Mouse (Mus musculus): Measurements from ENCODE around the gene Ccer2. TPM values are rescaled to one million over a fixed set of nuclear protein-coding genes. Genes with fewer than 3 reads are reported as not detected.

The Ccer2 gene
- polyA plus RNA-seq, 1 experiment from 2014 or later = not detected

- Histone ChIP-seq H3K27ac (no peak overlapping the region), H3K9ac (no peak overlapping the region), H3K4me2 (no peak overlapping the region), H3K36me3 (replicated peaks) (peaks cover 30% of the 10 kb centered on the region), H3K4me1 (peaks cover 3% of the 10 kb centered on the region; the same call in 1 of the 2 replicates), H3K9me3 (no peaks in the 10 kb centered on the region), H3K27me3 (no peaks in the 10 kb centered on the region), H3K4me3 (replicated peaks) (no peak overlapping the region)
- ATAC-seq (ENCODE audit: low FRiP score) = no peak
- WGBS = 83% methylated on average over 7 of the region's 7 CpGs
Observed at GRCm38 (mm10) chr7:28780857-28781256, 24.9 kb downstream of the Ccer2 start.

- H3K27ac ChIP-seq = no peak overlapping the region
- no peak for ATAC-seq (ENCODE audit: low FRiP score)
- peaks cover 34% of the 10 kb centered on the region for H3K36me3 ChIP-seq (replicated peaks)
- H3K4me1 ChIP-seq = peaks cover 3% of the 10 kb centered on the region; the same call in 1 of the 2 replicates
- no peak overlapping the region for H3K4me2 ChIP-seq
- no peak overlapping the region for H3K9ac ChIP-seq
- 91% methylated on average over 8 of the region's 8 CpGs for WGBS
- H3K9me3 ChIP-seq = no peaks in the 10 kb centered on the region
- H3K4me3 ChIP-seq (replicated peaks) = no peak overlapping the region
- no peaks in the 10 kb centered on the region for H3K27me3 ChIP-seq
Observed at GRCm38 (mm10) chr7:28781261-28781663, 25.3 kb downstream of the Ccer2 start.

- Histone ChIP-seq H3K36me3 (replicated peaks) (peaks cover 29% of the 10 kb centered on the region), H3K27me3 (no peaks in the 10 kb centered on the region), H3K4me1 (peaks cover 2% of the 10 kb centered on the region; the same call in 1 of the 2 replicates), H3K27ac (no peak overlapping the region), H3K4me3 (replicated peaks) (no peak overlapping the region), H3K9ac (no peak overlapping the region), H3K9me3 (no peaks in the 10 kb centered on the region), H3K4me2 (no peak overlapping the region)
- ATAC-seq (ENCODE audit: low FRiP score) = no peak
- WGBS = 80% methylated on average over 5 of the region's 5 CpGs
Observed at GRCm38 (mm10) chr7:28785161-28785560, 29.2 kb downstream of the Ccer2 start.

DNA sequence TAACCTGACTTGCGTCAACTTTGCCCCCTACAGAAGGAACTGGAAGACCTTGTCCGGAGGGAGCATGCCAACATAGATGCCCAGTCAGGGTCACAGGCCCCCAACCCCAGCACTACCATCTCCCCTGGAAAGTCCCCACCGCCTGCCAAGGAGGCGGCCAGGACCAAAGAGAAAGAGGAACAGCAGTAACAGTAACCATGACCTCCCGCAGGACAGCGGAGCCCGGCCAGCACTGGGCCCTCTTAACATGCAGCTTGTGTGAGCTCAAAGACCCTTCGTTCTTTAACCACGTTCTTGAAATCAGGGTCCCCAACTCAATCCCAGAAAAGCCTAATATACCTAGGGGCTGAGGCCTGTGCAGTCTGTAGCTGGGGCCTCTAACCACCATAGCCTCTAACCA, 31.9 kb downstream of the Ccer2 start:
- H3K27ac ChIP-seq = no peak overlapping the region
- 92% methylated on average over 9 of the region's 9 CpGs for WGBS
- H3K4me2 ChIP-seq = no peak overlapping the region
- H3K4me1 ChIP-seq = no peaks in the 10 kb centered on the region
- H3K9me3 ChIP-seq = no peaks in the 10 kb centered on the region
- ATAC-seq (ENCODE audit: low FRiP score) = no peak
- no peak overlapping the region for H3K4me3 ChIP-seq (replicated peaks)
- H3K27me3 ChIP-seq = no peaks in the 10 kb centered on the region
- no peak overlapping the region for H3K9ac ChIP-seq
- H3K36me3 ChIP-seq (replicated peaks) = peaks cover 26% of the 10 kb centered on the region

GRCm38 (mm10) chr7:28788307-28789195, 32.6 kb downstream of the Ccer2 start, which contains the start of gene Rinl:
Gene Rinl (plus strand): TSS chr7:28788969.
- H3K9me3 ChIP-seq = no peaks in the 10 kb centered on the region
- H3K27ac ChIP-seq = no peak within 1 kb of the TSS
- no peak within 1 kb of the TSS for H3K4me2 ChIP-seq
- no peak within 1 kb of the TSS for H3K9ac ChIP-seq
- 75% methylated on average over 4 of the region's 5 CpGs for WGBS
- H3K36me3 ChIP-seq (replicated peaks) = peaks cover 23% of the 10 kb centered on the region
- no peak within 1 kb of the TSS for H3K4me3 ChIP-seq (replicated peaks)
- no peak for ATAC-seq (ENCODE audit: low FRiP score)
- H3K27me3 ChIP-seq = no peaks in the 10 kb centered on the region
- no peaks in the 10 kb centered on the region for H3K4me1 ChIP-seq

GRCm38 (mm10) chr7:28789235-28789634, 33.3 kb downstream of the Ccer2 start:
- no peaks in the 10 kb centered on the region for H3K9me3 ChIP-seq
- H3K27ac ChIP-seq = no peak overlapping the region
- no peak overlapping the region for H3K9ac ChIP-seq
- H3K27me3 ChIP-seq = no peaks in the 10 kb centered on the region
- H3K4me2 ChIP-seq = no peak overlapping the region
- ATAC-seq (ENCODE audit: low FRiP score) = no peak
- no peaks in the 10 kb centered on the region for H3K4me1 ChIP-seq
- H3K4me3 ChIP-seq (replicated peaks) = no peak overlapping the region
- peaks cover 23% of the 10 kb centered on the region for H3K36me3 ChIP-seq (replicated peaks)
- 83% methylated on average over 3 of the region's 3 CpGs for WGBS

DNA sequence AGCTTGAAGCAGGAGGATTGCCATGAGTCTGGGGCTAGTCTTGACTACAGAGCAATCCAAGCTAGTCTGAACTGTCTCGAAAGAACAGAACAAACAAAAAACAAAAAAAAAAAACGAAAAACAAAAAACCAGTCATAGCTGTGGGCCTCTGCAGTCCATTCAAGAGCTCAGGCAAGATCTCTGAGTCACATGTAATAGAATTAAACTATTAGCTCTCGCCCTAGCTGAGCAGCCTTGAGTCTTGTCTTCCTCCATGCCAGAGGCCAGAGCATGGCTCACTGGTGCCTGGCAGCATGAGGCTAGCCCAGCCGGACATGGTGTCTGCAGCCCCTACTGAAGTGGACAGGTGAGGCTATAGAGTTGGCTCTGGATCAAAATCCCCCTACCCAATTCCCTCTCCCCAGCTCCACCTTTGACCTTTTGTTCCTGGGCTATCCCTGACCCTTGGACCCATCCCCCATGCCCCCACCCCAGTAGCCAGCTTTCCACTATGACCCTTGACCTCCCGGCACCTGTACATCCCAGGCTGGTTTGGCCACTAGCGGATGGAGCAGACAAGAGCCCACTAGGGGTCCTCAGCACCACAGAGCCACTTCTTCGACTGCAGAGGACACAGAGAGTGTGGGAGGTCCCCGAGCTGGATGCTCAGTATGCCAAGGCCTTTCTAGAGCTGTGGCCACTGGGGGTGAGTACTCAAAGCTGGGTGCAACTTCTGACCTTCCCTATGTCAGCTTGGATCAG, 34.3 kb downstream of the Ccer2 start:
- 51% methylated on average over 8 of the region's 8 CpGs for WGBS
- no peak overlapping the region for H3K9ac ChIP-seq
- no peak for ATAC-seq (ENCODE audit: low FRiP score)
- H3K4me1 ChIP-seq = no peaks in the 10 kb centered on the region
- H3K36me3 ChIP-seq (replicated peaks) = peaks cover 22% of the 10 kb centered on the region
- no peaks in the 10 kb centered on the region for H3K9me3 ChIP-seq
- no peak overlapping the region for H3K4me3 ChIP-seq (replicated peaks)
- H3K4me2 ChIP-seq = no peak overlapping the region
- no peak overlapping the region for H3K27ac ChIP-seq
- peaks cover 3% of the 10 kb centered on the region; the same call in 1 of the 2 replicates for H3K27me3 ChIP-seq

- no peak overlapping the region for H3K4me2 ChIP-seq
- ATAC-seq (ENCODE audit: low FRiP score) = no peak
- H3K4me3 ChIP-seq (replicated peaks) = no peak overlapping the region
- H3K9ac ChIP-seq = no peak overlapping the region
- H3K4me1 ChIP-seq = peaks cover 5% of the 10 kb centered on the region; the same call in 1 of the 2 replicates
- no peaks in the 10 kb centered on the region for H3K9me3 ChIP-seq
- H3K36me3 ChIP-seq (replicated peaks) = peaks cover 9% of the 10 kb centered on the region; the same call in 1 of the 2 replicates
- peaks cover 3% of the 10 kb centered on the region; the same call in 1 of the 2 replicates for H3K27me3 ChIP-seq
- no peak overlapping the region for H3K27ac ChIP-seq
Observed at GRCm38 (mm10) chr7:28791706-28792105, 35.7 kb downstream of the Ccer2 start.

DNA sequence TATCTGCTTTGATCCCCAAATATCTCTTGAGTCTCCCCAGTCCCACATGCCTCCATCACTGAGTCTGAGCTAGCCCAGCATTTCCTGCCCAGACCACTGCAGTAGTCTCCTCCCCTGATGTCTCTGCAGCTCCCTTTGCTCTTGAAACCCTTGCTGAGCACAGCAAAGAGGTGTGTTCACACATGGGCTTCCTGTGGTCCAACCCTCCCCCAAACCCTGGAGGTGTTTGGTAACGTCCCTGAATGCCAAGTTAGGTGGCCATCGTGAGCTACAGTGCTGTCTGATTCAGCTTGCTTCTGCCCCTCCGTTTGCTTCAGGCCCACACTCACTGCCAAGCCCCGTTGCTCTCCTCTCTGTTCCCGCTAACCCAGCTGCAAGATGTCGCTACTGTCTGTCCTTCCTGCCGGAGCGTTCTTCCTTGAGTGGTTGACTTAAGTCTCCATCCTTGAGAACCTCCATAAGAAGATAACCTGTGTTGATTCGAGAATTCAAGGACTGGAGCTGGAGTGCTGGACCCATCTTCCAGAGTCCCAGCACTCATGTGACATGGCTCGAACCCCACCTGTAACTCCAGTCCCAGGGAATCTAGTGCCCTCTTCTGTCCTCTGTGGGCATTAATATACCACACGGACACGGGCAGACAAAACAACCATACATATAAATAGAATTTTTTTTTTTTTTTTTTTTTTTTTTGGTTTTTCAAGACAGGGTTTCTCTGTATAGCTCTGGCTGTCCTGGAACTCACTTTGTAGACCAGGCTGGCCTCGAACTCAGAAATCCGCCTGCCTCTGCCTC, 36.6 kb downstream of the Ccer2 start:
- Histone ChIP-seq H3K9ac (no peak overlapping the region), H3K27me3 (peaks cover 3% of the 10 kb centered on the region; the same call in 1 of the 2 replicates), H3K4me1 (peaks cover 8% of the 10 kb centered on the region; the same call in 1 of the 2 replicates), H3K27ac (no peak overlapping the region), H3K4me2 (no peak overlapping the region), H3K9me3 (no peaks in the 10 kb centered on the region), H3K4me3 (replicated peaks) (no peak overlapping the region), H3K36me3 (replicated peaks) (peaks cover 4% of the 10 kb centered on the region; the same call in 1 of the 2 replicates)
- 84% methylated on average over 14 of the region's 14 CpGs for WGBS
- no peak for ATAC-seq (ENCODE audit: low FRiP score)

DNA sequence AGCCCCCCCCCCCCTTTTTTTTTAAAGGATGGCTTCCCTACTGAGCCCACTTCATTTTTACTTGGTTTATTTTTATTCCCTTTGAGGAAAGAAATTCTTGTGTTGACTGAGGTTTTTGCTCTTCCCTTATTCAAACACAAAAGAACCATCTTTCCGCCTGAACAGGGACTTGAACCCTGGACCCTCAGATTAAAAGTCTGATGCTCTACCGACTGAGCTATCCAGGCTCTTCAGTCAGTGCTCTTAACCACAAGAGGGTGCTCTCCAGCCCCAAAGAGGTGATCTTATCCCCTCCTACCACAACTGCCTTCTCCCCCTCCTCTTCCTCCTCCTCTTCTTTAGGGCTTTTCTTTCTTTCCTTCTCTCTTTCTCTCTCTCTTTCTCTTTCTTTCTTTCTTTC, 37.9 kb downstream of the Ccer2 start:
- H3K4me2 ChIP-seq = no peak overlapping the region
- no peaks in the 10 kb centered on the region for H3K9me3 ChIP-seq
- WGBS = 29% methylated on average over 2 of the region's 2 CpGs
- H3K9ac ChIP-seq = no peak overlapping the region
- H3K4me1 ChIP-seq = peaks cover 8% of the 10 kb centered on the region; the same call in 1 of the 2 replicates
- no peak for ATAC-seq (ENCODE audit: low FRiP score)
- H3K4me3 ChIP-seq (replicated peaks) = no peak overlapping the region
- H3K36me3 ChIP-seq (replicated peaks) = no peaks in the 10 kb centered on the region
- H3K27me3 ChIP-seq = peaks cover 3% of the 10 kb centered on the region; the same call in 1 of the 2 replicates
- H3K27ac ChIP-seq = no peak overlapping the region

- no peak for ATAC-seq (ENCODE audit: low FRiP score)
- Histone ChIP-seq H3K9me3 (no peaks in the 10 kb centered on the region), H3K4me2 (no peak overlapping the region), H3K4me3 (replicated peaks) (no peak overlapping the region), H3K36me3 (replicated peaks) (no peaks in the 10 kb centered on the region), H3K4me1 (peaks cover 8% of the 10 kb centered on the region; the same call in 1 of the 2 replicates), H3K9ac (no peak overlapping the region), H3K27ac (no peak overlapping the region), H3K27me3 (peaks cover 3% of the 10 kb centered on the region; the same call in 1 of the 2 replicates)
- 90% methylated on average over 3 of the region's 3 CpGs for WGBS
Observed at GRCm38 (mm10) chr7:28794496-28794895, 38.5 kb downstream of the Ccer2 start.
